Mouse (Mus musculus) kidney, adult 18-20 months (tissue): Measurements from ENCODE around the gene Rdx.

Source experiments
- DNase-seq: peaks from one replicate; pipeline ENCODE4 v3.0.0; 2021

Rdx gene

DNA sequence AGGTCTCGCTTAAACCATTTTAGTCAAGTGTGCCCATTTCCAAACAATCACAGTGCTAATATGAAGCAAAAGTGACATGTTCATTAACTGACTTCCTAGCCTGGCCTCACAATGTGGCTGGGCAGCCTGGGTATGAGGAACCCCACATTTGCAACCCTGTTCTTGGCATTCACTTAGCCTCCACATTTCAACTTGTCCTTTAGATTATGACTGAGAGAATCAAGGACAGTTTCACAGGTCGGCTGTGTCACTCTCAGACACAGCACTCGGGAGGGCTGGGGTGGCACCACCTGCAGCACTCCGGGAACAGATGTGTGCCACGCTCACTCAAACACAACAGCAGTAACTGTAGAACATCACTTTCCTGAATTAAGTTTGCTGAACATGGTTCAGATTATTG is 66.1 kb downstream of the Rdx start:
- DNase-seq: no peak

- DNase-seq: no peak
Measured at GRCm38 (mm10) chr9:52119212-52119611, 72.2 kb downstream of the Rdx start.

DNA sequence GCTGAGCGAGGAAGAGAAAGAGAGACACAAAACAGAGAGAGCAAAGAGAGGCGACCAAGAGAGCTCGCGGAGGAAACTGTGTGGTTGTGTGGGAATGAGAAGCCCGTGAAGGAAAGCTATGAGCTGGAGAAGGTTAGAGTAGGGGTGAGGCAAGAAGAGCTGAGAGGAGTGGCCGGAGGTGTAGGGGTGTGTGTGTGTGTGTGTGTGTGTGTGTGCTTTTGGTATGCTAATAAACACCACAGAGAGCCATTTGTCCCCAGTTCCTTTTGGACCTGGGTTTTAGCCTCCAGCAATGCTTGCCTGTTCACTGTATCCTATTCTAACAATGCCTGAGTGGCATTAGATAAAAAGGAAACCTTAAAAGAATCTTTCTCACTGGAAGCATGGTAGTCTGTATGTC is 78.3 kb downstream of the Rdx start:
- no peak for DNase-seq

GRCm38 (mm10) chr9:52130348-52130747 is 83.4 kb downstream of the Rdx start:
- no peak for DNase-seq

GRCm38 (mm10) chr9:52132771-52133170 is 85.8 kb downstream of the Rdx start:
- DNase-seq: no peak
